Mouse (Mus musculus): ENCODE measurements at regions not wholly inside any gene's neighbourhood (a gene's known extent, or its start where the extent isn't known, plus 50 kb on each side); places are given as distances from the start of the nearest gene placed in this dataset.

GRCm38 (mm10) chr4:55703346-55703916, 171.2 kb upstream of the Klf4 start:
- no peak overlapping the region for H3K4me3 ChIP-seq (ENCODE audit: insufficient read depth, low read length)
- no peak overlapping the region for H3K27ac ChIP-seq (ENCODE audit: insufficient read depth, low read length)
- H3K4me1 ChIP-seq (ENCODE audit: control insufficient read depth, insufficient read depth, low read length) = no peaks in the 10 kb centered on the region
- TF ChIP-seq POLR2A (IDR thresholded peaks at IDR 0.05; ENCODE audit: extremely low read depth, insufficient read depth, low read length) (no peak), CTCF (IDR thresholded peaks at IDR 0.05; ENCODE audit: extremely low read depth, insufficient read depth, low read length) (no peak)

GRCm38 (mm10) chr4:55701334-55701733, 169.1 kb upstream of the Klf4 start:
- Histone ChIP-seq H3K4me3 (ENCODE audit: insufficient read depth, low read length) (no peak overlapping the region), H3K27ac (ENCODE audit: insufficient read depth, low read length) (no peak overlapping the region), H3K4me1 (ENCODE audit: control insufficient read depth, insufficient read depth, low read length) (no peaks in the 10 kb centered on the region)
- TF ChIP-seq CTCF (IDR thresholded peaks at IDR 0.05; ENCODE audit: extremely low read depth, insufficient read depth, low read length) = no peak
- no peak for TF ChIP-seq POLR2A (IDR thresholded peaks at IDR 0.05; ENCODE audit: extremely low read depth, insufficient read depth, low read length)

- no peak overlapping the region for H3K4me3 ChIP-seq (ENCODE audit: insufficient read depth, low read length)
- H3K27ac ChIP-seq (ENCODE audit: insufficient read depth, low read length) = no peak overlapping the region
- TF ChIP-seq POLR2A (IDR thresholded peaks at IDR 0.05; ENCODE audit: extremely low read depth, insufficient read depth, low read length) (no peak), CTCF (IDR thresholded peaks at IDR 0.05; ENCODE audit: extremely low read depth, insufficient read depth, low read length) (no peak)
- no peaks in the 10 kb centered on the region for H3K4me1 ChIP-seq (ENCODE audit: control insufficient read depth, insufficient read depth, low read length)
Observed at GRCm38 (mm10) chr4:55699917-55700316, 167.7 kb upstream of the Klf4 start.

- no peaks in the 10 kb centered on the region for H3K4me1 ChIP-seq (ENCODE audit: control insufficient read depth, insufficient read depth, low read length)
- no peak overlapping the region for H3K27ac ChIP-seq (ENCODE audit: insufficient read depth, low read length)
- no peak for TF ChIP-seq CTCF (IDR thresholded peaks at IDR 0.05; ENCODE audit: extremely low read depth, insufficient read depth, low read length)
- no peak for TF ChIP-seq POLR2A (IDR thresholded peaks at IDR 0.05; ENCODE audit: extremely low read depth, insufficient read depth, low read length)
- no peak overlapping the region for H3K4me3 ChIP-seq (ENCODE audit: insufficient read depth, low read length)
Observed at GRCm38 (mm10) chr4:55699161-55699560, 166.9 kb upstream of the Klf4 start.

- TF ChIP-seq CTCF (IDR thresholded peaks at IDR 0.05; ENCODE audit: extremely low read depth, insufficient read depth, low read length) (no peak), POLR2A (IDR thresholded peaks at IDR 0.05; ENCODE audit: extremely low read depth, insufficient read depth, low read length) (no peak)
- no peaks in the 10 kb centered on the region for H3K4me1 ChIP-seq (ENCODE audit: control insufficient read depth, insufficient read depth, low read length)
- H3K4me3 ChIP-seq (ENCODE audit: insufficient read depth, low read length) = no peak overlapping the region
- H3K27ac ChIP-seq (ENCODE audit: insufficient read depth, low read length) = no peak overlapping the region
Observed at GRCm38 (mm10) chr4:55697108-55697507, 164.8 kb upstream of the Klf4 start.

- Histone ChIP-seq H3K4me3 (ENCODE audit: insufficient read depth, low read length) (no peak overlapping the region), H3K4me1 (ENCODE audit: control insufficient read depth, insufficient read depth, low read length) (no peaks in the 10 kb centered on the region), H3K27ac (ENCODE audit: insufficient read depth, low read length) (no peak overlapping the region)
- TF ChIP-seq POLR2A (IDR thresholded peaks at IDR 0.05; ENCODE audit: extremely low read depth, insufficient read depth, low read length) (no peak), CTCF (IDR thresholded peaks at IDR 0.05; ENCODE audit: extremely low read depth, insufficient read depth, low read length) (no peak)
Observed at GRCm38 (mm10) chr4:55696428-55696827, 164.2 kb upstream of the Klf4 start.

- TF ChIP-seq POLR2A (IDR thresholded peaks at IDR 0.05; ENCODE audit: extremely low read depth, insufficient read depth, low read length) (no peak), CTCF (IDR thresholded peaks at IDR 0.05; ENCODE audit: extremely low read depth, insufficient read depth, low read length) (no peak)
- Histone ChIP-seq H3K27ac (ENCODE audit: insufficient read depth, low read length) (no peak overlapping the region), H3K4me3 (ENCODE audit: insufficient read depth, low read length) (no peak overlapping the region), H3K4me1 (ENCODE audit: control insufficient read depth, insufficient read depth, low read length) (no peaks in the 10 kb centered on the region)
Observed at GRCm38 (mm10) chr4:55695246-55695645, 163.0 kb upstream of the Klf4 start.

- H3K4me1 ChIP-seq (ENCODE audit: control insufficient read depth, insufficient read depth, low read length) = no peaks in the 10 kb centered on the region
- H3K4me3 ChIP-seq (ENCODE audit: insufficient read depth, low read length) = no peak overlapping the region
- no peak overlapping the region for H3K27ac ChIP-seq (ENCODE audit: insufficient read depth, low read length)
- TF ChIP-seq CTCF (IDR thresholded peaks at IDR 0.05; ENCODE audit: extremely low read depth, insufficient read depth, low read length) (no peak), POLR2A (IDR thresholded peaks at IDR 0.05; ENCODE audit: extremely low read depth, insufficient read depth, low read length) (no peak)
Observed at GRCm38 (mm10) chr4:55689479-55689878, 157.2 kb upstream of the Klf4 start.

GRCm38 (mm10) chr4:55686771-55687170, 154.5 kb upstream of the Klf4 start:
- TF ChIP-seq POLR2A (IDR thresholded peaks at IDR 0.05; ENCODE audit: extremely low read depth, insufficient read depth, low read length) (no peak), CTCF (IDR thresholded peaks at IDR 0.05; ENCODE audit: extremely low read depth, insufficient read depth, low read length) (no peak)
- no peak overlapping the region for H3K4me3 ChIP-seq (ENCODE audit: insufficient read depth, low read length)
- no peak overlapping the region for H3K27ac ChIP-seq (ENCODE audit: insufficient read depth, low read length)
- no peaks in the 10 kb centered on the region for H3K4me1 ChIP-seq (ENCODE audit: control insufficient read depth, insufficient read depth, low read length)

GRCm38 (mm10) chr4:55672288-55672687, 140.0 kb upstream of the Klf4 start:
- no peak for TF ChIP-seq POLR2A (IDR thresholded peaks at IDR 0.05; ENCODE audit: extremely low read depth, insufficient read depth, low read length)
- TF ChIP-seq CTCF (IDR thresholded peaks at IDR 0.05; ENCODE audit: extremely low read depth, insufficient read depth, low read length) = no peak
- Histone ChIP-seq H3K27ac (ENCODE audit: insufficient read depth, low read length) (no peak overlapping the region), H3K4me1 (ENCODE audit: control insufficient read depth, insufficient read depth, low read length) (no peaks in the 10 kb centered on the region), H3K4me3 (ENCODE audit: insufficient read depth, low read length) (no peak overlapping the region)
